Mouse (Mus musculus) retina, embryonic 14.5 days (tissue): ENCODE measurements around the gene Gm11634.
"Not testable (repeated sequence)": the region's sequence is repeated elsewhere in the genome, so short reads cannot be mapped to it uniquely, and the experiment has no call there.

Source experiments
- DNase-seq: peaks from one replicate; pipeline ENCODE4 v3.0.0-alpha.2; 2015; ENCODE audit warnings: low spot score

The Gm11634 gene

GRCm38 (mm10) chr11:101599156-101599555 lies at the start of gene Gm11634:
Gene Gm11634 (minus strand): TSS chr11:101599256.
- DNase-seq: no peak

GRCm38 (mm10) chr11:101647093-101647492 lies 48.0 kb upstream of the Gm11634 start:
- not testable (repeated sequence) for DNase-seq

- DNase-seq: not testable (repeated sequence)
Observed at GRCm38 (mm10) chr11:101646283-101646794, 47.3 kb upstream of the Gm11634 start.

GRCm38 (mm10) chr11:101645411-101646282 lies 46.6 kb upstream of the Gm11634 start:
- peak; percentile 86 for DNase-seq

- not testable (repeated sequence) for DNase-seq
Observed at GRCm38 (mm10) chr11:101645043-101645410, 46.0 kb upstream of the Gm11634 start.

GRCm38 (mm10) chr11:101644591-101644990 lies 45.5 kb upstream of the Gm11634 start:
- DNase-seq: peak; percentile 43

- DNase-seq: no peak
Observed at GRCm38 (mm10) chr11:101642931-101643330, 43.9 kb upstream of the Gm11634 start.

GRCm38 (mm10) chr11:101641710-101642642 lies 42.9 kb upstream of the Gm11634 start:
- peak; percentile 81 for DNase-seq

- DNase-seq: peak; percentile 79
Observed at GRCm38 (mm10) chr11:101640857-101641709, 42.0 kb upstream of the Gm11634 start.

- no peak for DNase-seq
Observed at GRCm38 (mm10) chr11:101639761-101640160, 40.7 kb upstream of the Gm11634 start.

- no peak for DNase-seq
Observed at GRCm38 (mm10) chr11:101635660-101636059, 36.6 kb upstream of the Gm11634 start.

- DNase-seq: not testable (repeated sequence)
Observed at GRCm38 (mm10) chr11:101628733-101629417, 29.8 kb upstream of the Gm11634 start.

GRCm38 (mm10) chr11:101627857-101628559 lies 29.0 kb upstream of the Gm11634 start:
- DNase-seq: no peak

- peak; percentile 97 for DNase-seq
Observed at GRCm38 (mm10) chr11:101626995-101627856, 28.2 kb upstream of the Gm11634 start, which contains the start of gene Rdm1. Gene Rdm1 (plus strand): TSS chr11:101627195.

- DNase-seq: no peak
Observed at GRCm38 (mm10) chr11:101626649-101626994, 27.6 kb upstream of the Gm11634 start.

- not testable (repeated sequence) for DNase-seq
Observed at GRCm38 (mm10) chr11:101620022-101620655, 21.1 kb upstream of the Gm11634 start.

- DNase-seq: no peak
Observed at GRCm38 (mm10) chr11:101618596-101618995, 19.5 kb upstream of the Gm11634 start.

GRCm38 (mm10) chr11:101617849-101618248 lies 18.8 kb upstream of the Gm11634 start:
- DNase-seq: peak; percentile 86
